Mouse (Mus musculus) ZHBTc4 (cell line): Measurements from ENCODE around the gene Syngr1.

Experiments
- DNase-seq: peaks from one replicate; pipeline ENCODE4 v3.0.0-alpha.2; 2011; ENCODE audit warnings: low read depth, low spot score

Gene Syngr1

GRCm38 (mm10) chr15:80091121-80091955, at the start of gene Syngr1, which contains the start of gene Rpl3:
Gene Syngr1, plus strand, starts transcription at chr15:80091334.
Gene Rpl3, minus strand, starts transcription at chr15:80091868.
- peak; percentile 83 for DNase-seq

- DNase-seq = no peak
Observed at GRCm38 (mm10) chr15:80042152-80042551, 49.0 kb upstream of the Syngr1 start.

GRCm38 (mm10) chr15:80044249-80044648, 46.9 kb upstream of the Syngr1 start:
- DNase-seq = no peak

- peak; percentile 85 for DNase-seq
Observed at GRCm38 (mm10) chr15:80045749-80046148, 45.4 kb upstream of the Syngr1 start.

GRCm38 (mm10) chr15:80047242-80047641, 43.9 kb upstream of the Syngr1 start:
- DNase-seq = no peak

GRCm38 (mm10) chr15:80047973-80048372, 43.2 kb upstream of the Syngr1 start:
- DNase-seq = no peak

GRCm38 (mm10) chr15:80050093-80050492, 41.0 kb upstream of the Syngr1 start:
- DNase-seq = no peak

- no peak for DNase-seq
Observed at GRCm38 (mm10) chr15:80051092-80051761, 39.9 kb upstream of the Syngr1 start.

GRCm38 (mm10) chr15:80051782-80052181, 39.4 kb upstream of the Syngr1 start:
- DNase-seq = no peak

GRCm38 (mm10) chr15:80053381-80054033, 37.6 kb upstream of the Syngr1 start:
- no peak for DNase-seq

- DNase-seq = no peak
Observed at GRCm38 (mm10) chr15:80054034-80054710, 37.0 kb upstream of the Syngr1 start.

- DNase-seq = no peak
Observed at GRCm38 (mm10) chr15:80058151-80058550, 33.0 kb upstream of the Syngr1 start.

GRCm38 (mm10) chr15:80059606-80060005, 31.5 kb upstream of the Syngr1 start:
- no peak for DNase-seq

GRCm38 (mm10) chr15:80060356-80061070, 30.6 kb upstream of the Syngr1 start:
- DNase-seq = peak; percentile 75

- DNase-seq = no peak
Observed at GRCm38 (mm10) chr15:80061071-80061550, 30.0 kb upstream of the Syngr1 start.

- DNase-seq = no peak
Observed at GRCm38 (mm10) chr15:80062339-80062738, 28.8 kb upstream of the Syngr1 start.

- no peak for DNase-seq
Observed at GRCm38 (mm10) chr15:80062821-80063220, 28.3 kb upstream of the Syngr1 start.

GRCm38 (mm10) chr15:80064965-80065364, 26.2 kb upstream of the Syngr1 start:
- DNase-seq = no peak

- DNase-seq = peak; percentile 89
Observed at GRCm38 (mm10) chr15:80065414-80065813, 25.7 kb upstream of the Syngr1 start.

- DNase-seq = peak; percentile 81
Observed at GRCm38 (mm10) chr15:80066538-80066937, 24.6 kb upstream of the Syngr1 start.

GRCm38 (mm10) chr15:80069171-80069570, 22.0 kb upstream of the Syngr1 start:
- no peak for DNase-seq
